Mouse (Mus musculus): ENCODE results near the gene Hic1. TPM values are rescaled to one million over a fixed set of nuclear protein-coding genes. Genes with fewer than 3 reads are reported as not detected.

Gene Hic1
- polyA plus RNA-seq (2017; shearing (Covaris generic)) = 2.0 TPM

GRCm38 (mm10) chr11:75169405-75170080 lies at the start of gene Hic1:
Gene Hic1, minus strand, starts transcription at chr11:75169519.

GRCm38 (mm10) chr11:75193256-75194071 lies 24.1 kb upstream of the Hic1 start, which contains the start of gene Rtn4rl1:
Gene Rtn4rl1, plus strand, starts transcription at chr11:75193783.

GRCm38 (mm10) chr11:75190905-75191441 lies 21.7 kb upstream of the Hic1 start, which contains the start of gene Dph1:
Gene Dph1, minus strand, starts transcription at chr11:75191241.

GRCm38 (mm10) chr11:75178672-75179208 lies 9.4 kb upstream of the Hic1 start, which contains the start of gene Ovca2:
Gene Ovca2, minus strand, starts transcription at chr11:75178835.

Other genes with a start within 250 kb of the Hic1 start
- 43.9 TPM for gene Smg6, start 243.7 kb downstream of the Hic1 start, polyA plus RNA-seq (2017; shearing (Covaris generic))
- gene Srr, start 243.6 kb downstream of the Hic1 start, polyA plus RNA-seq (2017; shearing (Covaris generic)) = 8.9 TPM
- gene Ovca2, start 9.3 kb upstream of the Hic1 start, polyA plus RNA-seq (2017; shearing (Covaris generic)) = 42.0 TPM
- 23.8 TPM for gene Dph1, start 21.7 kb upstream of the Hic1 start, polyA plus RNA-seq (2017; shearing (Covaris generic))
- 4.3 TPM for gene Rtn4rl1, start 24.3 kb upstream of the Hic1 start, polyA plus RNA-seq (2017; shearing (Covaris generic))
- gene Rpa1, start 178.8 kb upstream of the Hic1 start, polyA plus RNA-seq (2017; shearing (Covaris generic)) = 162 TPM
- 23.8 TPM for gene Smyd4, start 178.9 kb upstream of the Hic1 start, polyA plus RNA-seq (2017; shearing (Covaris generic))